Mouse (Mus musculus): Measurements from ENCODE around the gene Tenm4. TPM values are rescaled to one million over a fixed set of nuclear protein-coding genes. Genes with fewer than 3 reads are reported as not detected.

Gene Tenm4
- polyA plus RNA-seq, 1 experiment from 2014 or later = 0.68 TPM

- no peak for DNase-seq
- H3K27ac ChIP-seq (ENCODE audit: low read depth) = no peak overlapping the region
These were observed 462.0 kb downstream of the Tenm4 start for GRCm38 (mm10) chr7:96633008-96633407.

GRCm38 (mm10) chr7:96635830-96636440 is 464.9 kb downstream of the Tenm4 start:
- no peaks in the 10 kb centered on the region for H3K27me3 ChIP-seq (ENCODE audit: insufficient read depth, low read length)
- no peak overlapping the region for H3K9ac ChIP-seq (replicated peaks)
- DNase-seq (no peak), ATAC-seq (no peak)
- no peak overlapping the region for H3K4me2 ChIP-seq (ENCODE audit: low read depth, low read length)
- H3K27ac ChIP-seq (ENCODE audit: low read depth) = no peak overlapping the region
- WGBS (ENCODE audit: insufficient replicate concordance) = 65% methylated on average over 7 of the region's 7 CpGs
- H3K4me3 ChIP-seq (ENCODE audit: low read depth, low read length) = no peak overlapping the region
- H3K4me1 ChIP-seq (ENCODE audit: insufficient read depth) = no peaks in the 10 kb centered on the region
- TF ChIP-seq EP300 (IDR thresholded peaks at IDR 0.05; ENCODE audit: low read depth) = no peak
- no peak for TF ChIP-seq CTCF (IDR thresholded peaks at IDR 0.05; ENCODE audit: low read depth)
- no peaks in the 10 kb centered on the region for H3K36me3 ChIP-seq (replicated peaks; ENCODE audit: insufficient read depth, low read length)
- no peaks in the 10 kb centered on the region; the same call in 1 of the 2 replicates for H3K9me3 ChIP-seq (ENCODE audit: low read length)

More at GRCm38 (mm10) chr7:96633008-96633407, 462.0 kb downstream of the Tenm4 start:
- no peaks in the 10 kb centered on the region for H3K4me1 ChIP-seq (ENCODE audit: insufficient read depth)
- no peak for ATAC-seq
- no peaks in the 10 kb centered on the region for H3K36me3 ChIP-seq (replicated peaks; ENCODE audit: insufficient read depth, low read length)
- no peak overlapping the region for H3K4me3 ChIP-seq (ENCODE audit: low read depth, low read length)
- H3K27me3 ChIP-seq (ENCODE audit: insufficient read depth, low read length) = no peaks in the 10 kb centered on the region
- H3K4me2 ChIP-seq (ENCODE audit: low read depth, low read length) = no peak overlapping the region
- no peak overlapping the region for H3K9ac ChIP-seq (replicated peaks)
- H3K9me3 ChIP-seq (ENCODE audit: low read length) = no peaks in the 10 kb centered on the region; the same call in 1 of the 2 replicates
- WGBS (ENCODE audit: insufficient replicate concordance) = 68% methylated on average over 1 of the region's 1 CpGs
- TF ChIP-seq CTCF (IDR thresholded peaks at IDR 0.05; ENCODE audit: low read depth) (no peak), EP300 (IDR thresholded peaks at IDR 0.05; ENCODE audit: low read depth) (no peak)

GRCm38 (mm10) chr7:96643461-96644204 is 472.6 kb downstream of the Tenm4 start:
- TF ChIP-seq CTCF (IDR thresholded peaks at IDR 0.05; ENCODE audit: low read depth) (no peak), EP300 (IDR thresholded peaks at IDR 0.05; ENCODE audit: low read depth) (no peak)
- 0 out of 2 replicates have a peak overlapping the region, but pooled peaks have one; percentile 11 for H3K4me2 ChIP-seq (ENCODE audit: low read depth, low read length)
- no peak overlapping the region for H3K4me3 ChIP-seq (ENCODE audit: low read depth, low read length)
- H3K27me3 ChIP-seq (ENCODE audit: insufficient read depth, low read length) = peaks cover 6% of the 10 kb centered on the region; the same call in 1 of the 2 replicates
- H3K27ac ChIP-seq (ENCODE audit: low read depth) = no peak overlapping the region
- no peaks in the 10 kb centered on the region for H3K4me1 ChIP-seq (ENCODE audit: insufficient read depth)
- no peaks in the 10 kb centered on the region for H3K36me3 ChIP-seq (replicated peaks; ENCODE audit: insufficient read depth, low read length)
- DNase-seq = no peak
- no peak overlapping the region for H3K9ac ChIP-seq (replicated peaks)
- ATAC-seq = no peak
- H3K9me3 ChIP-seq (ENCODE audit: low read length) = no peaks in the 10 kb centered on the region
- 6% methylated on average over 27 of the region's 27 CpGs for WGBS (ENCODE audit: insufficient replicate concordance)

- H3K4me1 ChIP-seq (ENCODE audit: insufficient read depth) = no peaks in the 10 kb centered on the region
- WGBS (ENCODE audit: insufficient replicate concordance) = 16% methylated on average over 7 of the region's 7 CpGs
- no peak for ATAC-seq
- H3K27ac ChIP-seq (ENCODE audit: low read depth) = no peak overlapping the region
- peaks cover 6% of the 10 kb centered on the region; the same call in 1 of the 2 replicates for H3K27me3 ChIP-seq (ENCODE audit: insufficient read depth, low read length)
- H3K9me3 ChIP-seq (ENCODE audit: low read length) = no peaks in the 10 kb centered on the region
- no peaks in the 10 kb centered on the region for H3K36me3 ChIP-seq (replicated peaks; ENCODE audit: insufficient read depth, low read length)
- no peak overlapping the region for H3K9ac ChIP-seq (replicated peaks)
- no peak for DNase-seq
- no peak overlapping the region for H3K4me2 ChIP-seq (ENCODE audit: low read depth, low read length)
- no peak overlapping the region for H3K4me3 ChIP-seq (ENCODE audit: low read depth, low read length)
- TF ChIP-seq EP300 (IDR thresholded peaks at IDR 0.05; ENCODE audit: low read depth) = no peak
- no peak for TF ChIP-seq CTCF (IDR thresholded peaks at IDR 0.05; ENCODE audit: low read depth)
These were observed 473.1 kb downstream of the Tenm4 start for GRCm38 (mm10) chr7:96644205-96644531.

- TF ChIP-seq CTCF (IDR thresholded peaks at IDR 0.05; ENCODE audit: low read depth) (no peak), EP300 (IDR thresholded peaks at IDR 0.05; ENCODE audit: low read depth) (no peak)
- Histone ChIP-seq H3K9me3 (ENCODE audit: low read length) (no peaks in the 10 kb centered on the region), H3K9ac (replicated peaks) (no peak overlapping the region), H3K27me3 (ENCODE audit: insufficient read depth, low read length) (peaks cover 9% of the 10 kb centered on the region; the same call in 1 of the 2 replicates), H3K27ac (ENCODE audit: low read depth) (no peak overlapping the region), H3K4me1 (ENCODE audit: insufficient read depth) (no peaks in the 10 kb centered on the region), H3K4me2 (ENCODE audit: low read depth, low read length) (no peak overlapping the region), H3K4me3 (ENCODE audit: low read depth, low read length) (no peak overlapping the region), H3K36me3 (replicated peaks; ENCODE audit: insufficient read depth, low read length) (no peaks in the 10 kb centered on the region)
- no peak for DNase-seq
- 38% methylated on average over 4 of the region's 4 CpGs for WGBS (ENCODE audit: insufficient replicate concordance)
- no peak for ATAC-seq
These were observed 476.6 kb downstream of the Tenm4 start for GRCm38 (mm10) chr7:96647657-96648056.

- no peak overlapping the region for H3K4me3 ChIP-seq (ENCODE audit: low read depth, low read length)
- WGBS (ENCODE audit: insufficient replicate concordance) = 67% methylated on average over 2 of the region's 2 CpGs
- ATAC-seq (no peak), DNase-seq (no peak)
- peaks cover 9% of the 10 kb centered on the region; the same call in 1 of the 2 replicates for H3K27me3 ChIP-seq (ENCODE audit: insufficient read depth, low read length)
- no peaks in the 10 kb centered on the region for H3K9me3 ChIP-seq (ENCODE audit: low read length)
- H3K9ac ChIP-seq (replicated peaks) = no peak overlapping the region
- H3K27ac ChIP-seq (ENCODE audit: low read depth) = no peak overlapping the region
- TF ChIP-seq EP300 (IDR thresholded peaks at IDR 0.05; ENCODE audit: low read depth) (no peak), CTCF (IDR thresholded peaks at IDR 0.05; ENCODE audit: low read depth) (no peak)
- no peaks in the 10 kb centered on the region for H3K36me3 ChIP-seq (replicated peaks; ENCODE audit: insufficient read depth, low read length)
- no peak overlapping the region for H3K4me2 ChIP-seq (ENCODE audit: low read depth, low read length)
- no peaks in the 10 kb centered on the region for H3K4me1 ChIP-seq (ENCODE audit: insufficient read depth)
These were observed 477.6 kb downstream of the Tenm4 start for GRCm38 (mm10) chr7:96648606-96649005.

Data from liver, postnatal 0 days (tissue).